Mouse (Mus musculus): ENCODE measurements at regions not wholly inside any gene's neighbourhood (a gene's known extent, or its start where the extent isn't known, plus 50 kb on each side); places are given as distances from the start of the nearest gene placed in this dataset.

- H3K27ac ChIP-seq: no peak overlapping the region
- H3K9me3 ChIP-seq: no peaks in the 10 kb centered on the region
- no peaks in the 10 kb centered on the region for H3K27me3 ChIP-seq (ENCODE audit: poor library complexity, severe bottlenecking)
- no peak for DNase-seq (ENCODE audit: extremely low spot score, low spot score)
- WGBS: 60% methylated on average over 6 of the region's 6 CpGs
- H3K4me1 ChIP-seq: peaks cover 17% of the 10 kb centered on the region
- H3K36me3 ChIP-seq (replicated peaks): no peaks in the 10 kb centered on the region
- no peak overlapping the region for H3K4me3 ChIP-seq
Measured at GRCm38 (mm10) chr13:115911524-115912459, 397.7 kb downstream of the Isl1 start.

DNA sequence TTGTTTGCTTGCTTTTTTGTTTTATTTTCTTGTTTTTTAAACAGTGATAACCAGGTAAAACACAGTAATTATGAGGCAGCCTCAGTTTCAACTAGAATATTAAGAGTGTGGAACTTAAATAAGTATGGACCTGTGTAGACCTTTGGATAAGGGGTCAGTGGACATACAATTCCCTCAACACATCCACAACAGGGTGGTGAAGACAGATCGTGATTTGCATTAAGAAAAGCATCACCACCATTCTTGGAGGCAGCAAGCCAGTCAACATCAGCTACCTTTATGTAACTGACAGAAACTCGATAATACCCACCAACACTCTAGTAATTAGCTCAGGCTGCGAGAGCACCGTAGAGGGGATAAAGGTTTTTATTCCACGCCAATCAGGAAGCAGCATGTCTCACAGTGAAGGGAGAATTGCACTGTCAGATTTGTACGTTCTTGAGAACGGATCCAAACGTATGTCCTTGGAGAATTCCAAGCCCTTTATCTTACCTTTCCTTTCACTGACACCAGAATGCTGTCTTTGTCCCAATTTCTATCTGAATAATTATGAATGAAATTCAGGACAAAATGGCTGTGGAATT lies 398.5 kb downstream of the Isl1 start:
- Histone ChIP-seq H3K9me3 (no peaks in the 10 kb centered on the region), H3K27ac (no peak overlapping the region), H3K36me3 (replicated peaks) (no peaks in the 10 kb centered on the region), H3K4me1 (peaks cover 17% of the 10 kb centered on the region), H3K4me3 (no peak overlapping the region), H3K27me3 (ENCODE audit: poor library complexity, severe bottlenecking) (no peaks in the 10 kb centered on the region)
- DNase-seq (ENCODE audit: extremely low spot score, low spot score): no peak
- 34% methylated on average over 8 of the region's 8 CpGs for WGBS

GRCm38 (mm10) chr13:115880616-115881015 lies 428.9 kb downstream of the Isl1 start:
- 73% methylated on average over 1 of the region's 1 CpGs for WGBS

DNA sequence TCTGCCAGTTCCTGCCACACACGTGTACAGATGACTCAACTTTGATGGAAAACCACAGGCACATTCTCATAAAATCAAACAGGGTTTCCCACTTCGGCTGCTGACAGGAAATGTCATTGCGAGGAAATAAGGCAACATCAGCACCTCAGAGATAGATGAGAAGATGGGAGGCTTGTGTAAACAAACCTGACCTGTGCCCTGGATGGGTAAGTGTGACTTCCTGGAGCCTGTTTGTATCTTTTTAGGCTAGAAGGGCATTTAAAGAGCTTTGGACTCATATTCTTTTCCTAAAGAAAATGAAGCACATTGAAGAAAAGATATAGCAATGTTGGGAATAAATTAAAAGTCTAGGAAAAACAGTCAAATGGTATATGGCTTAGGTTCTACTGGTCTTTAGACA lies 449.0 kb downstream of the Isl1 start:
- no peaks in the 10 kb centered on the region for H3K36me3 ChIP-seq (replicated peaks)
- 81% methylated on average over 3 of the region's 3 CpGs for WGBS
- H3K27me3 ChIP-seq (ENCODE audit: poor library complexity, severe bottlenecking): no peaks in the 10 kb centered on the region
- no peaks in the 10 kb centered on the region for H3K9me3 ChIP-seq
- H3K4me3 ChIP-seq: no peak overlapping the region
- DNase-seq (ENCODE audit: extremely low spot score, low spot score): no peak
- no peaks in the 10 kb centered on the region for H3K4me1 ChIP-seq
- no peak overlapping the region for H3K27ac ChIP-seq

More at GRCm38 (mm10) chr13:115880616-115881015, 428.9 kb downstream of the Isl1 start:
- Histone ChIP-seq H3K27me3 (ENCODE audit: poor library complexity, severe bottlenecking) (no peaks in the 10 kb centered on the region), H3K9me3 (no peaks in the 10 kb centered on the region), H3K36me3 (replicated peaks) (no peaks in the 10 kb centered on the region), H3K4me3 (no peak overlapping the region), H3K4me1 (no peaks in the 10 kb centered on the region), H3K27ac (no peak overlapping the region)
- DNase-seq (ENCODE audit: extremely low spot score, low spot score): no peak

DNA sequence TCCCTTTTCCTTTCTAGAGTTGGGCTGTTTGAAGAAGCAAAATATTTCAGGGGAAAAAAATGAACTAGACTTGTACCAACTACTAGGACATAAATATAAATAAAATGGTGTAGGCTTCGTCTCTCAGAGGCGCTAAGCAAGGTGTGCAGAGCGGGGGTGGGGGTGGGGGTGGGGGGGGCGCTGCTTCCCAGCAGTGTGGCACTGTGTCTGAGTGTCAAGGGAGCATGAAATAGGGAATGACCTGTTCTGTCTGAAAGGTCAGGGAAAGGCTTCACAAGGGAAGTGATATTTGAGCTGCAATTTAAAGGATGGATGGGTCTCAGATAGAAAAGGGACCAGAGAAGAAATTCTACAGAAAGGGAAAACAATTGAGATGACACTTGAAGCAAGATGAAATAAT lies 452.9 kb downstream of the Isl1 start:
- no peaks in the 10 kb centered on the region for H3K4me1 ChIP-seq
- WGBS: 80% methylated on average over 4 of the region's 4 CpGs
- DNase-seq (ENCODE audit: extremely low spot score, low spot score): no peak
- no peak overlapping the region for H3K27ac ChIP-seq
- no peaks in the 10 kb centered on the region for H3K9me3 ChIP-seq
- no peaks in the 10 kb centered on the region for H3K27me3 ChIP-seq (ENCODE audit: poor library complexity, severe bottlenecking)
- no peaks in the 10 kb centered on the region for H3K36me3 ChIP-seq (replicated peaks)
- no peak overlapping the region for H3K4me3 ChIP-seq

GRCm38 (mm10) chr13:115852689-115853356 lies 456.7 kb downstream of the Isl1 start:
- WGBS: 83% methylated on average over 3 of the region's 3 CpGs
- no peak overlapping the region for H3K27ac ChIP-seq

DNA sequence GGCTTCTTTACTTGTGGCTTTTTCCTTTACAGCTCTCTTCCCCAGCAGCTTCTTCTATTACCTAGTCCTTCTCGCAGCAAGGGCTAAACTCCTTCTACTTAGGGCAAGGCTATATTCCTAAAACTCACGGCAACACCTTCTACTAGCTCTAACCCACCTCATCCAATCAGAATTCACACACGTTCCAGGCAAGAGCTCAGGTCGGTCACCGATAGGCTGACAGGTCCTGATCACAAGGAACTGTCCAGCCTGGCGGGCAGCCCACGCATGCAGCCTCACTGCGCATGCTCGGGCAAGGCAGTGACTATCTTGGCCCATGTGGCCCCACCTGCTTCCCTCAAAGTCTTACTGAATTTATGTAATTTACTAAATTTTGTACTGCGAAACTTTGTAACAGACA lies 466.4 kb downstream of the Isl1 start:
- no peak for DNase-seq (ENCODE audit: extremely low spot score, low spot score)
- H3K36me3 ChIP-seq (replicated peaks): no peaks in the 10 kb centered on the region
- peaks cover 4% of the 10 kb centered on the region; the same call in 1 of the 2 replicates for H3K4me1 ChIP-seq
- H3K27me3 ChIP-seq (ENCODE audit: poor library complexity, severe bottlenecking): no peaks in the 10 kb centered on the region
- WGBS: 70% methylated on average over 10 of the region's 10 CpGs
- H3K27ac ChIP-seq: no peak overlapping the region
- no peak overlapping the region for H3K4me3 ChIP-seq
- H3K9me3 ChIP-seq: no peaks in the 10 kb centered on the region

More at GRCm38 (mm10) chr13:115852689-115853356, 456.7 kb downstream of the Isl1 start:
- no peaks in the 10 kb centered on the region for H3K4me1 ChIP-seq
- no peaks in the 10 kb centered on the region for H3K9me3 ChIP-seq
- no peaks in the 10 kb centered on the region for H3K27me3 ChIP-seq (ENCODE audit: poor library complexity, severe bottlenecking)
- H3K36me3 ChIP-seq (replicated peaks): no peaks in the 10 kb centered on the region
- H3K4me3 ChIP-seq: no peak overlapping the region
- DNase-seq (ENCODE audit: extremely low spot score, low spot score): no peak

GRCm38 (mm10) chr13:115836203-115836768 lies 473.2 kb downstream of the Isl1 start:
- no peaks in the 10 kb centered on the region for H3K4me1 ChIP-seq
- no peaks in the 10 kb centered on the region for H3K27me3 ChIP-seq (ENCODE audit: poor library complexity, severe bottlenecking)
- H3K36me3 ChIP-seq (replicated peaks): no peaks in the 10 kb centered on the region
- no peaks in the 10 kb centered on the region for H3K9me3 ChIP-seq
- 88% methylated on average over 6 of the region's 6 CpGs for WGBS
- DNase-seq (ENCODE audit: extremely low spot score, low spot score): no peak
- H3K4me3 ChIP-seq: no peak overlapping the region
- no peak overlapping the region for H3K27ac ChIP-seq

DNA sequence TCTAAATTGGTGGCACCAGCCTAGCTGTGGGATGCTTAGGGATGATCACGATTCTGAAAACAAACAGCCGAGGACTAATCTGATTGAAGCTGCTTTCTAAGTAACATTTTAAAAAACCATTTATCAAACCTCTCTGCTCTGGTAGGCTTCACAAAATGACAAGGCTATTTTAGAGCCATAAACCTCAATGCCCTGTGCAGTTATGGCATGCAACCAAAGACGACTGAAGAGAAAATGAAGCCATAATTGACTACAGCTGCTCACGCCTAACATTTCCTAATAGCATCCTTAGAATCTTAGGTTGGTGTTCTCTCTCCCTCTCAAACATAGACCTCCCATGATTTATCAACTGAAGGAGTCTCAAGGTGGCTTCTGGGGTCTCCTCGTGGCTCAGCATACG lies 484.3 kb downstream of the Isl1 start:
- no peaks in the 10 kb centered on the region for H3K27me3 ChIP-seq (ENCODE audit: poor library complexity, severe bottlenecking)
- no peaks in the 10 kb centered on the region for H3K36me3 ChIP-seq (replicated peaks)
- 85% methylated on average over 6 of the region's 6 CpGs for WGBS
- no peaks in the 10 kb centered on the region for H3K9me3 ChIP-seq
- H3K27ac ChIP-seq: no peak overlapping the region
- no peak for DNase-seq (ENCODE audit: extremely low spot score, low spot score)
- no peak overlapping the region for H3K4me3 ChIP-seq
- H3K4me1 ChIP-seq: no peaks in the 10 kb centered on the region

GRCm38 (mm10) chr13:115822527-115822926 lies 487.0 kb downstream of the Isl1 start:
- Histone ChIP-seq H3K9me3 (no peaks in the 10 kb centered on the region), H3K4me1 (no peaks in the 10 kb centered on the region), H3K27ac (no peak overlapping the region), H3K27me3 (ENCODE audit: poor library complexity, severe bottlenecking) (no peaks in the 10 kb centered on the region), H3K4me3 (no peak overlapping the region), H3K36me3 (replicated peaks) (no peaks in the 10 kb centered on the region)
- 69% methylated on average over 1 of the region's 1 CpGs for WGBS
- no peak for DNase-seq (ENCODE audit: extremely low spot score, low spot score)

GRCm38 (mm10) chr13:115814211-115814610 lies 495.3 kb downstream of the Isl1 start:
- Histone ChIP-seq H3K27me3 (ENCODE audit: poor library complexity, severe bottlenecking) (no peaks in the 10 kb centered on the region), H3K27ac (no peak overlapping the region), H3K9me3 (no peaks in the 10 kb centered on the region), H3K4me3 (no peak overlapping the region), H3K36me3 (replicated peaks) (no peaks in the 10 kb centered on the region), H3K4me1 (no peaks in the 10 kb centered on the region)
- DNase-seq (ENCODE audit: extremely low spot score, low spot score): no peak
- WGBS: 90% methylated on average over 2 of the region's 2 CpGs

DNA sequence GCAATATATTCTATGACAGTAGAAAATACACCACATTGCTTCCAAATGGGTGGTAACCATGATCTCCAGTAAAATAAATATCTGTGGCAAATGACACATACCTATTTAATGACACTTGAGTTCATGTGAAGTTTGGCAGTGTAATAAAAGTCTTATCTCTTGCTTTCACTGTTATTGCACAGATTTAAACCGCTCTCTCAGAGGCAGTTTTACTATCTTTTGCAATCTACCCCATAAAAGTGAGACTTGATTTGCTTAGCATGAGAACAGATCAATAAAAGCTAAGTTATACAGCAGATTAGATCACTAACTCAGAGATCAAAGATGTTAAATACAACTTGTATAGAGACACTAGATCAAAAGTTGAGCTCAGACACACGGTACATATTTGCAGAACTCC lies 510.2 kb downstream of the Isl1 start:
- Histone ChIP-seq H3K27me3 (ENCODE audit: poor library complexity, severe bottlenecking) (no peaks in the 10 kb centered on the region), H3K4me3 (no peak overlapping the region), H3K4me1 (no peaks in the 10 kb centered on the region), H3K9me3 (no peaks in the 10 kb centered on the region), H3K36me3 (replicated peaks) (no peaks in the 10 kb centered on the region), H3K27ac (no peak overlapping the region)
- no peak for DNase-seq (ENCODE audit: extremely low spot score, low spot score)
- WGBS: 84% methylated on average over 2 of the region's 2 CpGs
